Mouse (Mus musculus): ENCODE results near the gene Fto. TPM values are rescaled to one million over a fixed set of nuclear protein-coding genes. Genes with fewer than 3 reads are reported as not detected.
A peak's percentile ranks its signal among the peaks of the same experiment; 100 is the strongest.

Gene Fto
- polyA plus RNA-seq, 1 experiment from 2014 or later: 107 TPM

GRCm38 (mm10) chr8:91539586-91539985 lies 226.3 kb downstream of the Fto start:
- H3K4me3 ChIP-seq: no peak overlapping the region
- H3K9ac ChIP-seq: no peak overlapping the region
- peak overlapping the region; percentile 39; the same call in 1 of the 2 replicates for H3K27ac ChIP-seq
- no peak overlapping the region for H3K4me2 ChIP-seq
- 0 out of 2 replicates have a peak, but pooled peaks cover 4% of the 10 kb centered on the region for H3K36me3 ChIP-seq
- ATAC-seq (ENCODE audit: insufficient number of reproducible peaks, insufficient read depth, low FRiP score, low TSS enrichment, low read depth): no peak
- no peaks in the 10 kb centered on the region for H3K9me3 ChIP-seq
- H3K27me3 ChIP-seq: peaks cover 29% of the 10 kb centered on the region
- peaks cover 32% of the 10 kb centered on the region for H3K4me1 ChIP-seq
- 69% methylated on average over 8 of the region's 8 CpGs for WGBS

- Histone ChIP-seq H3K36me3 (0 out of 2 replicates have a peak, but pooled peaks cover 4% of the 10 kb centered on the region), H3K4me2 (no peak overlapping the region), H3K9ac (no peak overlapping the region), H3K27me3 (peaks cover 19% of the 10 kb centered on the region), H3K27ac (no peak overlapping the region), H3K9me3 (no peaks in the 10 kb centered on the region), H3K4me1 (peaks cover 39% of the 10 kb centered on the region), H3K4me3 (no peak overlapping the region)
- ATAC-seq (ENCODE audit: insufficient number of reproducible peaks, insufficient read depth, low FRiP score, low TSS enrichment, low read depth): no peak
- 74% methylated on average over 3 of the region's 3 CpGs for WGBS
Observed at GRCm38 (mm10) chr8:91541229-91541628, 227.9 kb downstream of the Fto start.

- Histone ChIP-seq H3K9ac (no peak overlapping the region), H3K9me3 (no peaks in the 10 kb centered on the region), H3K4me1 (peaks cover 10% of the 10 kb centered on the region; the same call in 1 of the 2 replicates), H3K4me2 (no peak overlapping the region), H3K27me3 (peaks cover 10% of the 10 kb centered on the region), H3K4me3 (no peak overlapping the region), H3K36me3 (0 out of 2 replicates have a peak, but pooled peaks cover 4% of the 10 kb centered on the region), H3K27ac (no peak overlapping the region)
- no peak for ATAC-seq (ENCODE audit: insufficient number of reproducible peaks, insufficient read depth, low FRiP score, low TSS enrichment, low read depth)
- 71% methylated on average over 3 of the region's 3 CpGs for WGBS
Observed at GRCm38 (mm10) chr8:91545561-91545960, 232.2 kb downstream of the Fto start.

GRCm38 (mm10) chr8:91546599-91546998 lies 233.3 kb downstream of the Fto start:
- Histone ChIP-seq H3K4me1 (peaks cover 16% of the 10 kb centered on the region), H3K9me3 (no peaks in the 10 kb centered on the region), H3K36me3 (0 out of 2 replicates have a peak, but pooled peaks cover 4% of the 10 kb centered on the region), H3K4me2 (no peak overlapping the region), H3K27ac (no peak overlapping the region), H3K27me3 (peaks cover 5% of the 10 kb centered on the region; the same call in 1 of the 2 replicates), H3K9ac (no peak overlapping the region), H3K4me3 (no peak overlapping the region)
- 38% methylated on average over 8 of the region's 8 CpGs for WGBS
- 0 out of 2 replicates have a peak, but pooled peaks have one; percentile 15 for ATAC-seq (ENCODE audit: insufficient number of reproducible peaks, insufficient read depth, low FRiP score, low TSS enrichment, low read depth)

- H3K36me3 ChIP-seq: no peaks in the 10 kb centered on the region
- H3K9ac ChIP-seq: no peak overlapping the region
- H3K4me3 ChIP-seq: no peak overlapping the region
- no peak overlapping the region for H3K4me2 ChIP-seq
- no peaks in the 10 kb centered on the region for H3K27me3 ChIP-seq
- no peak overlapping the region for H3K27ac ChIP-seq
- peaks cover 30% of the 10 kb centered on the region for H3K4me1 ChIP-seq
- WGBS: 74% methylated on average over 1 of the region's 1 CpGs
- H3K9me3 ChIP-seq: no peaks in the 10 kb centered on the region
- no peak for ATAC-seq (ENCODE audit: insufficient number of reproducible peaks, insufficient read depth, low FRiP score, low TSS enrichment, low read depth)
Observed at GRCm38 (mm10) chr8:91550131-91550530, 236.8 kb downstream of the Fto start.

- no peak for ATAC-seq (ENCODE audit: insufficient number of reproducible peaks, insufficient read depth, low FRiP score, low TSS enrichment, low read depth)
- no peaks in the 10 kb centered on the region; the same call in 1 of the 2 replicates for H3K27me3 ChIP-seq
- H3K9me3 ChIP-seq: no peaks in the 10 kb centered on the region
- no peak overlapping the region for H3K4me2 ChIP-seq
- 84% methylated on average over 9 of the region's 9 CpGs for WGBS
- H3K27ac ChIP-seq: no peak overlapping the region
- no peak overlapping the region for H3K4me3 ChIP-seq
- no peak overlapping the region for H3K9ac ChIP-seq
- H3K4me1 ChIP-seq: peaks cover 21% of the 10 kb centered on the region
- H3K36me3 ChIP-seq: no peaks in the 10 kb centered on the region
Observed at GRCm38 (mm10) chr8:91551166-91551765, 237.9 kb downstream of the Fto start.

GRCm38 (mm10) chr8:91551775-91552538 lies 238.6 kb downstream of the Fto start:
- no peak overlapping the region for H3K27ac ChIP-seq
- H3K4me2 ChIP-seq: no peak overlapping the region
- ATAC-seq (ENCODE audit: insufficient number of reproducible peaks, insufficient read depth, low FRiP score, low TSS enrichment, low read depth): no peak
- no peak overlapping the region for H3K4me3 ChIP-seq
- H3K27me3 ChIP-seq: no peaks in the 10 kb centered on the region; the same call in 1 of the 2 replicates
- H3K9me3 ChIP-seq: no peaks in the 10 kb centered on the region
- 0 out of 2 replicates have a peak overlapping the region, but pooled peaks have one; percentile 4 for H3K9ac ChIP-seq
- H3K36me3 ChIP-seq: no peaks in the 10 kb centered on the region
- WGBS: 48% methylated on average over 10 of the region's 10 CpGs
- peaks cover 21% of the 10 kb centered on the region for H3K4me1 ChIP-seq

GRCm38 (mm10) chr8:91552635-91553034 lies 239.3 kb downstream of the Fto start:
- H3K4me2 ChIP-seq: no peak overlapping the region
- WGBS: 82% methylated on average over 11 of the region's 11 CpGs
- H3K9me3 ChIP-seq: no peaks in the 10 kb centered on the region
- H3K9ac ChIP-seq: no peak overlapping the region
- H3K4me3 ChIP-seq: no peak overlapping the region
- ATAC-seq (ENCODE audit: insufficient number of reproducible peaks, insufficient read depth, low FRiP score, low TSS enrichment, low read depth): no peak
- no peaks in the 10 kb centered on the region; the same call in 1 of the 2 replicates for H3K27me3 ChIP-seq
- peaks cover 21% of the 10 kb centered on the region for H3K4me1 ChIP-seq
- H3K36me3 ChIP-seq: no peaks in the 10 kb centered on the region
- H3K27ac ChIP-seq: no peak overlapping the region

GRCm38 (mm10) chr8:91553387-91553786 lies 240.1 kb downstream of the Fto start:
- Histone ChIP-seq H3K4me2 (no peak overlapping the region), H3K4me3 (no peak overlapping the region), H3K9ac (no peak overlapping the region), H3K36me3 (no peaks in the 10 kb centered on the region), H3K27me3 (no peaks in the 10 kb centered on the region; the same call in 1 of the 2 replicates), H3K9me3 (no peaks in the 10 kb centered on the region), H3K27ac (no peak overlapping the region), H3K4me1 (peaks cover 21% of the 10 kb centered on the region)
- ATAC-seq (ENCODE audit: insufficient number of reproducible peaks, insufficient read depth, low FRiP score, low TSS enrichment, low read depth): no peak
- whole genome bisulfite sequencing: 64% methylated on average over 5 of the region's 5 CpGs

GRCm38 (mm10) chr8:91557041-91557587 lies 243.8 kb downstream of the Fto start:
- ATAC-seq (ENCODE audit: insufficient number of reproducible peaks, insufficient read depth, low FRiP score, low TSS enrichment, low read depth): no peak
- Histone ChIP-seq H3K4me3 (no peak overlapping the region), H3K4me2 (no peak overlapping the region), H3K4me1 (peaks cover 22% of the 10 kb centered on the region), H3K36me3 (no peaks in the 10 kb centered on the region), H3K9ac (no peak overlapping the region), H3K9me3 (no peaks in the 10 kb centered on the region), H3K27ac (no peak overlapping the region), H3K27me3 (peaks cover 4% of the 10 kb centered on the region; the same call in 1 of the 2 replicates)
- WGBS: 86% methylated on average over 5 of the region's 5 CpGs

GRCm38 (mm10) chr8:91558408-91558807 lies 245.1 kb downstream of the Fto start:
- ATAC-seq (ENCODE audit: insufficient number of reproducible peaks, insufficient read depth, low FRiP score, low TSS enrichment, low read depth): no peak
- H3K4me2 ChIP-seq: no peak overlapping the region
- no peak overlapping the region for H3K9ac ChIP-seq
- no peak overlapping the region for H3K4me3 ChIP-seq
- H3K4me1 ChIP-seq: peaks cover 25% of the 10 kb centered on the region
- H3K27me3 ChIP-seq: peaks cover 8% of the 10 kb centered on the region
- no peak overlapping the region for H3K27ac ChIP-seq
- no peaks in the 10 kb centered on the region for H3K36me3 ChIP-seq
- H3K9me3 ChIP-seq: no peaks in the 10 kb centered on the region
- WGBS: 80% methylated on average over 6 of the region's 6 CpGs
